Mouse (Mus musculus): ENCODE measurements at regions not wholly inside any gene's neighbourhood (a gene's known extent, or its start where the extent isn't known, plus 50 kb on each side); places are given as distances from the start of the nearest gene placed in this dataset.

- Histone ChIP-seq H3K4me2 (replicated peaks; ENCODE audit: low read depth, low read length) (no peak overlapping the region), H3K27ac (ENCODE audit: low read depth, low read length) (no peak overlapping the region), H3K9ac (ENCODE audit: low read depth, low read length) (no peak overlapping the region), H3K27me3 (ENCODE audit: control insufficient read depth, insufficient read depth, low read length) (no peaks in the 10 kb centered on the region), H3K4me1 (ENCODE audit: control insufficient read depth, insufficient read depth, low read length) (0 out of 2 replicates have a peak, but pooled peaks cover 3% of the 10 kb centered on the region), H3K9me3 (ENCODE audit: control insufficient read depth, low read length) (no peaks in the 10 kb centered on the region), H3K4me3 (ENCODE audit: low read length) (no peak overlapping the region), H3K36me3 (ENCODE audit: control insufficient read depth, insufficient read depth, low read length) (no peaks in the 10 kb centered on the region)
- ATAC-seq (ENCODE audit: low FRiP score, low TSS enrichment): peak; percentile 69
- WGBS: 83% methylated on average over 1 of the region's 1 CpGs
Measured at GRCm38 (mm10) chr5:91709494-91710286, 192.3 kb downstream of the Parm1 start.

- ATAC-seq (ENCODE audit: low FRiP score, low TSS enrichment): no peak
- H3K27ac ChIP-seq (ENCODE audit: low read depth, low read length): no peak overlapping the region
- WGBS: 89% methylated on average over 6 of the region's 6 CpGs
Measured at GRCm38 (mm10) chr5:91708149-91708548, 190.7 kb downstream of the Parm1 start.

GRCm38 (mm10) chr5:91697075-91697474 lies 179.7 kb downstream of the Parm1 start:
- no peak for ATAC-seq (ENCODE audit: low FRiP score, low TSS enrichment)
- no peak overlapping the region for H3K9ac ChIP-seq (ENCODE audit: low read depth, low read length)
- H3K4me2 ChIP-seq (replicated peaks; ENCODE audit: low read depth, low read length): no peak overlapping the region
- 63% methylated on average over 6 of the region's 6 CpGs for WGBS
- H3K27me3 ChIP-seq (ENCODE audit: control insufficient read depth, insufficient read depth, low read length): no peaks in the 10 kb centered on the region
- peaks cover 7% of the 10 kb centered on the region for H3K4me1 ChIP-seq (ENCODE audit: control insufficient read depth, insufficient read depth, low read length)
- no peaks in the 10 kb centered on the region for H3K9me3 ChIP-seq (ENCODE audit: control insufficient read depth, low read length)
- H3K4me3 ChIP-seq (ENCODE audit: low read length): no peak overlapping the region
- H3K27ac ChIP-seq (ENCODE audit: low read depth, low read length): no peak overlapping the region
- H3K36me3 ChIP-seq (ENCODE audit: control insufficient read depth, insufficient read depth, low read length): no peaks in the 10 kb centered on the region

More at GRCm38 (mm10) chr5:91708149-91708548, 190.7 kb downstream of the Parm1 start:
- no peaks in the 10 kb centered on the region for H3K9me3 ChIP-seq (ENCODE audit: control insufficient read depth, low read length)
- 0 out of 2 replicates have a peak, but pooled peaks cover 3% of the 10 kb centered on the region for H3K4me1 ChIP-seq (ENCODE audit: control insufficient read depth, insufficient read depth, low read length)
- H3K9ac ChIP-seq (ENCODE audit: low read depth, low read length): no peak overlapping the region
- H3K4me3 ChIP-seq (ENCODE audit: low read length): no peak overlapping the region
- H3K4me2 ChIP-seq (replicated peaks; ENCODE audit: low read depth, low read length): no peak overlapping the region
- H3K27me3 ChIP-seq (ENCODE audit: control insufficient read depth, insufficient read depth, low read length): no peaks in the 10 kb centered on the region
- no peaks in the 10 kb centered on the region for H3K36me3 ChIP-seq (ENCODE audit: control insufficient read depth, insufficient read depth, low read length)

GRCm38 (mm10) chr5:91696532-91696931 lies 179.1 kb downstream of the Parm1 start:
- Histone ChIP-seq H3K36me3 (ENCODE audit: control insufficient read depth, insufficient read depth, low read length) (no peaks in the 10 kb centered on the region), H3K9me3 (ENCODE audit: control insufficient read depth, low read length) (no peaks in the 10 kb centered on the region), H3K4me1 (ENCODE audit: control insufficient read depth, insufficient read depth, low read length) (peaks cover 12% of the 10 kb centered on the region), H3K9ac (ENCODE audit: low read depth, low read length) (no peak overlapping the region), H3K27me3 (ENCODE audit: control insufficient read depth, insufficient read depth, low read length) (no peaks in the 10 kb centered on the region), H3K27ac (ENCODE audit: low read depth, low read length) (no peak overlapping the region), H3K4me2 (replicated peaks; ENCODE audit: low read depth, low read length) (no peak overlapping the region), H3K4me3 (ENCODE audit: low read length) (no peak overlapping the region)
- ATAC-seq (ENCODE audit: low FRiP score, low TSS enrichment): no peak
- 90% methylated on average over 6 of the region's 6 CpGs for WGBS

DNA sequence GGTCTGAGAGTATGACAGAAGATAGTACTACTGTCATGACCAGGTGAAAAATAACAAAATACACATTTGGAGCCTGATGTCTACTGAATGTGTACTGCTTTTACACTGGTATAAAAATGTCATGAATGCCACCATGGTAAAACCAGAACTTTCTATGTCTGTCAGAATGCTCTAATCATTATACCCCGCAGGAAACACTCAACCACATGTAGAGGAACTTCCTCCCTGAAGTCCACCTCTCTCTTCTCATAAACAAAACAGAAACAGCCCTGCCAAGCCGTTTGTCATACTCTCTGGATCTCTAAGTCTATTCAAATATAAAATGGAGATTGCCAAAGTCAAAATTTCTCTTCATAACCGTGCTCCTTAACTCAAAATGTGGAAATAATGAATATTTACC lies 178.2 kb downstream of the Parm1 start:
- H3K27ac ChIP-seq (ENCODE audit: low read depth, low read length): no peak overlapping the region
- H3K4me2 ChIP-seq (replicated peaks; ENCODE audit: low read depth, low read length): no peak overlapping the region
- H3K4me1 ChIP-seq (ENCODE audit: control insufficient read depth, insufficient read depth, low read length): peaks cover 12% of the 10 kb centered on the region
- H3K4me3 ChIP-seq (ENCODE audit: low read length): no peak overlapping the region
- no peak overlapping the region for H3K9ac ChIP-seq (ENCODE audit: low read depth, low read length)
- H3K9me3 ChIP-seq (ENCODE audit: control insufficient read depth, low read length): no peaks in the 10 kb centered on the region
- no peaks in the 10 kb centered on the region for H3K27me3 ChIP-seq (ENCODE audit: control insufficient read depth, insufficient read depth, low read length)
- ATAC-seq (ENCODE audit: low FRiP score, low TSS enrichment): no peak
- 80% methylated on average over 3 of the region's 3 CpGs for WGBS
- H3K36me3 ChIP-seq (ENCODE audit: control insufficient read depth, insufficient read depth, low read length): no peaks in the 10 kb centered on the region

GRCm38 (mm10) chr5:91693277-91693676 lies 175.9 kb downstream of the Parm1 start:
- Histone ChIP-seq H3K36me3 (ENCODE audit: control insufficient read depth, insufficient read depth, low read length) (no peaks in the 10 kb centered on the region), H3K9me3 (ENCODE audit: control insufficient read depth, low read length) (no peaks in the 10 kb centered on the region), H3K9ac (ENCODE audit: low read depth, low read length) (no peak overlapping the region), H3K4me2 (replicated peaks; ENCODE audit: low read depth, low read length) (no peak overlapping the region), H3K4me1 (ENCODE audit: control insufficient read depth, insufficient read depth, low read length) (peaks cover 12% of the 10 kb centered on the region), H3K27ac (ENCODE audit: low read depth, low read length) (no peak overlapping the region), H3K27me3 (ENCODE audit: control insufficient read depth, insufficient read depth, low read length) (no peaks in the 10 kb centered on the region), H3K4me3 (ENCODE audit: low read length) (no peak overlapping the region)
- WGBS: 43% methylated on average over 11 of the region's 11 CpGs
- ATAC-seq (ENCODE audit: low FRiP score, low TSS enrichment): peak; percentile 36; the same call in 1 of the 2 replicates

GRCm38 (mm10) chr5:91692292-91692691 lies 174.9 kb downstream of the Parm1 start:
- Histone ChIP-seq H3K27ac (ENCODE audit: low read depth, low read length) (no peak overlapping the region), H3K4me1 (ENCODE audit: control insufficient read depth, insufficient read depth, low read length) (peaks cover 12% of the 10 kb centered on the region), H3K4me3 (ENCODE audit: low read length) (no peak overlapping the region), H3K36me3 (ENCODE audit: control insufficient read depth, insufficient read depth, low read length) (no peaks in the 10 kb centered on the region), H3K4me2 (replicated peaks; ENCODE audit: low read depth, low read length) (no peak overlapping the region), H3K9me3 (ENCODE audit: control insufficient read depth, low read length) (no peaks in the 10 kb centered on the region), H3K27me3 (ENCODE audit: control insufficient read depth, insufficient read depth, low read length) (no peaks in the 10 kb centered on the region), H3K9ac (ENCODE audit: low read depth, low read length) (no peak overlapping the region)
- 16% methylated on average over 6 of the region's 6 CpGs for WGBS
- no peak for ATAC-seq (ENCODE audit: low FRiP score, low TSS enrichment)

- no peak overlapping the region for H3K9ac ChIP-seq (ENCODE audit: low read depth, low read length)
- H3K27me3 ChIP-seq (ENCODE audit: control insufficient read depth, insufficient read depth, low read length): no peaks in the 10 kb centered on the region
- H3K9me3 ChIP-seq (ENCODE audit: control insufficient read depth, low read length): no peaks in the 10 kb centered on the region
- 82% methylated on average over 6 of the region's 6 CpGs for WGBS
- H3K4me2 ChIP-seq (replicated peaks; ENCODE audit: low read depth, low read length): no peak overlapping the region
- H3K4me3 ChIP-seq (ENCODE audit: low read length): no peak overlapping the region
- no peak overlapping the region for H3K27ac ChIP-seq (ENCODE audit: low read depth, low read length)
- H3K36me3 ChIP-seq (ENCODE audit: control insufficient read depth, insufficient read depth, low read length): no peaks in the 10 kb centered on the region
- no peak for ATAC-seq (ENCODE audit: low FRiP score, low TSS enrichment)
- H3K4me1 ChIP-seq (ENCODE audit: control insufficient read depth, insufficient read depth, low read length): no peaks in the 10 kb centered on the region
Measured at GRCm38 (mm10) chr5:91678727-91679126, 161.3 kb downstream of the Parm1 start.
